Mouse (Mus musculus) adrenal gland, postnatal 4 days (tissue): ENCODE data around the gene Btbd35f28. TPM values are rescaled to one million over a fixed set of nuclear protein-coding genes. Genes with fewer than 3 reads are reported as not detected.
"Not testable (repeated sequence)": the region's sequence is repeated elsewhere in the genome, so short reads cannot be mapped to it uniquely, and the experiment has no call there.

ENCODE experiments used
- DNase-seq, 2 experiments: peaks; one replicate each; pipeline ENCODE4 v3.0.0; 2021 to 2022; ENCODE audit warnings: low spot score in 2 of 2, mixed read lengths in 2 of 2
- long read RNA-seq, 2 experiments: library from polyadenylated mRNA; stranded (forward); transcript quantifications; one replicate each; pipeline ENCODE4 v2.0.0; 2021
- total RNA-seq, 2 experiments: library from RNA; stranded (reverse); gene quantifications; 2 replicates each; pipeline ENCODE4 v1.2.3; 2021

Btbd35f28 gene
- not detected for total RNA-seq
- long read RNA-seq, experiment 1 = 0 reads
- long read RNA-seq, experiment 2 = 0 reads

GRCm38 (mm10) chrX:4196276-4196675, at the start of gene Btbd35f28:
Gene Btbd35f28, plus strand, starts transcription at chrX:4196576.
- not testable (repeated sequence) for DNase-seq

Other genes starting within 250 kb of the Btbd35f28 start
- not detected for gene Btbd35f16, start 239.6 kb upstream of the Btbd35f28 start, total RNA-seq
- gene Btbd35f3, start 158.9 kb upstream of the Btbd35f28 start, total RNA-seq = not detected
- gene Btbd35f20, start 94.7 kb downstream of the Btbd35f28 start, total RNA-seq = not detected
- not detected for gene Btbd35f17, start 174.1 kb downstream of the Btbd35f28 start, total RNA-seq